ENCODE assay signal across 7 mouse cellular contexts in genomic region chr3:153943901-153944334, GRCm38 (mm10). TPM values are rescaled to one million over a fixed set of nuclear protein-coding genes. Genes with fewer than 3 reads are reported as not detected.
DNase-seq lines count a peak whose midpoint lies in the region; ATAC-seq lines count a peak whose summit lies in the region.

No protein-coding gene starts in this region.

- peak overlapping the region; percentile 87 for H3K4me3 ChIP-seq in lung, embryonic 15.5 days
- peak overlapping the region; percentile 67 for H3K4me3 ChIP-seq in hindbrain, embryonic 14.5 days (replicated peaks; ENCODE audit: low read length)
- H3K4me3 ChIP-seq in midbrain, embryonic 12.5 days: peak overlapping the region; percentile 78

- peak overlapping the region; percentile 81 for H3K4me2 ChIP-seq in lung, embryonic 15.5 days
- H3K4me2 ChIP-seq in hindbrain, embryonic 14.5 days (replicated peaks): peak overlapping the region; percentile 74
- H3K4me2 ChIP-seq in midbrain, embryonic 12.5 days (replicated peaks): peak overlapping the region; percentile 64

- no peak for DNase-seq in lung, postnatal 14 days
- no peak for DNase-seq in hindbrain, embryonic 14.5 days (ENCODE audit: low spot score)
- DNase-seq in adrenal gland, postnatal 10 days: no peak
- no peak for DNase-seq in cerebellum, adult 18-20 months

- peak overlapping the region; percentile 88 for H3K27ac ChIP-seq in lung, embryonic 15.5 days
- H3K27ac ChIP-seq in hindbrain, embryonic 14.5 days: peak overlapping the region; percentile 81
- H3K27ac ChIP-seq in midbrain, embryonic 12.5 days (replicated peaks): peak overlapping the region; percentile 81

- 0% methylated on average over 19 of the region's 19 CpGs for WGBS in lung, embryonic 15.5 days
- WGBS in hindbrain, embryonic 14.5 days: 0% methylated on average over 19 of the region's 19 CpGs
- under 1% methylated on average over 19 of the region's 19 CpGs for WGBS in midbrain, embryonic 12.5 days

- no peaks in the 10 kb centered on the region for H3K27me3 ChIP-seq in lung, embryonic 15.5 days
- H3K27me3 ChIP-seq in hindbrain, embryonic 14.5 days (ENCODE audit: control insufficient read depth, insufficient read depth, low read length): no peaks in the 10 kb centered on the region
- no peaks in the 10 kb centered on the region for H3K27me3 ChIP-seq in midbrain, embryonic 12.5 days

- ATAC-seq in lung, embryonic 15.5 days (ENCODE audit: borderline replicate concordance, extremely low read depth, low FRiP score, low TSS enrichment): peak; percentile 43
- ATAC-seq in common myeloid progenitor, adult 5-6 weeks (replicated peaks; ENCODE audit: low read depth, poor library complexity, severe bottlenecking): peak; percentile 57
- ATAC-seq in hindbrain, embryonic 14.5 days (ENCODE audit: low FRiP score): peak; percentile 49
- ATAC-seq in midbrain, embryonic 12.5 days (ENCODE audit: low FRiP score, low read depth): peak; percentile 47

- no peaks in the 10 kb centered on the region for H3K9me3 ChIP-seq in lung, embryonic 15.5 days
- no peaks in the 10 kb centered on the region for H3K9me3 ChIP-seq in hindbrain, embryonic 14.5 days (ENCODE audit: control insufficient read depth, low read length)
- H3K9me3 ChIP-seq in midbrain, embryonic 12.5 days: no peaks in the 10 kb centered on the region

- H3K36me3 ChIP-seq in lung, embryonic 15.5 days: no peaks in the 10 kb centered on the region
- H3K36me3 ChIP-seq in hindbrain, embryonic 14.5 days (replicated peaks; ENCODE audit: control insufficient read depth, insufficient read depth): peaks cover 4% of the 10 kb centered on the region; the same call in 1 of the 2 replicates
- no peaks in the 10 kb centered on the region for H3K36me3 ChIP-seq in midbrain, embryonic 12.5 days

- peak overlapping the region; percentile 87 for H3K9ac ChIP-seq in lung, embryonic 15.5 days
- H3K9ac ChIP-seq in hindbrain, embryonic 14.5 days: peak overlapping the region; percentile 68
- H3K9ac ChIP-seq in midbrain, embryonic 12.5 days (replicated peaks): peak overlapping the region; percentile 70

- H3K4me1 ChIP-seq in lung, embryonic 15.5 days: peaks cover 10% of the 10 kb centered on the region; the same call in 1 of the 2 replicates
- 0 out of 2 replicates have a peak, but pooled peaks cover 11% of the 10 kb centered on the region for H3K4me1 ChIP-seq in hindbrain, embryonic 14.5 days (replicated peaks; ENCODE audit: control insufficient read depth, insufficient read depth, low read length)
- peaks cover 11% of the 10 kb centered on the region for H3K4me1 ChIP-seq in midbrain, embryonic 12.5 days

RNA-seq across cellular contexts. Expression of gene Acadm, which starts 0.5 kb away (rescaled TPM):
- polyA plus RNA-seq in lung, embryonic 15.5 days (2015; fragmentation: Nextera tagmentation; extraction: Ambion mirVana): 53.2 and 60.5 TPM in 2 replicates
- total RNA-seq in common myeloid progenitor, adult 5-6 weeks (2017): 253 and 277 TPM in 2 replicates
- 62.6 and 69.6 TPM in 2 replicates for polyA plus RNA-seq in hindbrain, embryonic 14.5 days (2014; fragmentation: Nextera tagmentation; extraction: Ambion mirVana)
- 54.6 and 55.0 TPM in 2 replicates for polyA plus RNA-seq in midbrain, embryonic 12.5 days (2016; fragmentation: Nextera tagmentation; extraction: Ambion mirVana)
- 1,000 to 10,000 TPM; 1,259 to 1,274 TPM for total RNA-seq in adrenal gland, postnatal 10 days (2021)

RNA-seq across cellular contexts. Expression of gene Slc44a5, which starts 29.3 kb away (rescaled TPM):
- polyA plus RNA-seq in lung, embryonic 15.5 days (2015; fragmentation: Nextera tagmentation; extraction: Ambion mirVana): 0.25 and 0.33 TPM in 2 replicates
- total RNA-seq in common myeloid progenitor, adult 5-6 weeks (2017): not detected in 2 replicates
- 11.3 and 14.0 TPM in 2 replicates for polyA plus RNA-seq in hindbrain, embryonic 14.5 days (2014; fragmentation: Nextera tagmentation; extraction: Ambion mirVana)
- polyA plus RNA-seq in midbrain, embryonic 12.5 days (2016; fragmentation: Nextera tagmentation; extraction: Ambion mirVana): 5.8 and 6.1 TPM in 2 replicates
- total RNA-seq in adrenal gland, postnatal 10 days (2021): under 1 TPM; 0.51 to 0.82 TPM

RNA-seq across cellular contexts. Expression of gene Rabggtb, which starts 31.1 kb away (rescaled TPM):
- polyA plus RNA-seq in lung, embryonic 15.5 days (2015; fragmentation: Nextera tagmentation; extraction: Ambion mirVana): 48.6 and 49.6 TPM in 2 replicates
- 135 and 147 TPM in 2 replicates for total RNA-seq in common myeloid progenitor, adult 5-6 weeks (2017)
- polyA plus RNA-seq in hindbrain, embryonic 14.5 days (2014; fragmentation: Nextera tagmentation; extraction: Ambion mirVana): 54.8 and 58.4 TPM in 2 replicates
- polyA plus RNA-seq in midbrain, embryonic 12.5 days (2016; fragmentation: Nextera tagmentation; extraction: Ambion mirVana): 38.4 and 38.6 TPM in 2 replicates
- total RNA-seq in adrenal gland, postnatal 10 days (2021): 10 to 100 TPM; 79.4 to 82.2 TPM

RNA-seq across cellular contexts. Expression of gene Msh4, which starts 38.0 kb away (rescaled TPM):
- 0.06 and 0.11 TPM in 2 replicates for polyA plus RNA-seq in lung, embryonic 15.5 days (2015; fragmentation: Nextera tagmentation; extraction: Ambion mirVana)
- 0.23 TPM in 1 of 2 replicates, not detected in the other for total RNA-seq in common myeloid progenitor, adult 5-6 weeks (2017)
- polyA plus RNA-seq in hindbrain, embryonic 14.5 days (2014; fragmentation: Nextera tagmentation; extraction: Ambion mirVana): 0.32 TPM in 1 of 2 replicates, not detected in the other
- 0.07 and 0.14 TPM in 2 replicates for polyA plus RNA-seq in midbrain, embryonic 12.5 days (2016; fragmentation: Nextera tagmentation; extraction: Ambion mirVana)
- under 1 TPM; 0.21 to 0.24 TPM for total RNA-seq in adrenal gland, postnatal 10 days (2021)
